Mouse (Mus musculus) bone marrow macrophage, adult 2 months (primary cell): ENCODE data around the gene Cd46.

Experiments used
- CTCF ChIP-seq: IDR thresholded peaks from 2 replicates; pipeline ENCODE4 v1.5.1; 2012; ENCODE audit warnings: low read depth, mild to moderate bottlenecking, low read length, moderate library complexity
- POLR2A ChIP-seq: IDR thresholded peaks from 2 replicates; pipeline ENCODE4 v1.6.1; 2012; ENCODE audit warnings: mild to moderate bottlenecking, low read depth, low read length, borderline replicate concordance

DNA sequence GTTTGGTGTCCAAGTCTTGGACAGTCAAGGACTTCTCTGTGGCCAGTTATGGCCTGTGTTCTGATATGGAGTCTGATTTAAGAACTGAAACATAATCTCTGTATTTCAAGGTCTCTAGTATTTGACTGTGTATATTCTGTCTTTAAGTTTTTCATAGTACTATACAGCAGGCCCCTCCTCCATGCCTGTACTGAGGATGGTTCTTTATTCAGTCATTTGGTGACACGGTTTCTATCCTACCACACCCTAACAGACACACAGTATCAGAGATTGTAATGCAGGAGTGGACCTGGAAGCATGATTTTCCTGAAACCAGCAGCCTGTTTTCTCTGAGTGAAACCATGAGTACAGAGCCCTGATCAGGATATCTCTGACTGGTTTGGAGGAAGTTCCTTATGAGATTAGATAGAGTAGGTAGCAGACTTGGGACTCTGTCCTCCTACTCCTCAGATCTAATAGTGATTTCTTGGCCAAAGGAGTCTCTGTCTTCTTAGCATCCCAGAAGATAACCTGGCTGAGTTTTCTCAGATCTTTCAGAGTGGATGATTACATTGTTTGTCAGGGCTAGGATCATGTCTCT, 98.5 kb downstream of the Cd46 start:
- no peak for TF ChIP-seq CTCF
- no peak for TF ChIP-seq POLR2A
